Mouse (Mus musculus) spleen, postnatal 4 days (tissue): ENCODE data around the gene Nt5c3b.

Source experiments
- DNase-seq, 2 experiments: peaks; one replicate each; pipeline ENCODE4 v3.0.0; 2022; ENCODE audit warnings: low spot score in 2 of 2

Gene Nt5c3b

GRCm38 (mm10) chr11:100379311-100379710, 62.3 kb downstream of the Nt5c3b start:
- no peak for DNase-seq

- DNase-seq, result no peak
Observed at GRCm38 (mm10) chr11:100378446-100378845, 63.2 kb downstream of the Nt5c3b start.

- DNase-seq, result no peak
Observed at GRCm38 (mm10) chr11:100377989-100378388, 63.6 kb downstream of the Nt5c3b start.

- peak in 1 of 2 experiments; percentile 12 for DNase-seq
Observed at GRCm38 (mm10) chr11:100376746-100377389, 64.7 kb downstream of the Nt5c3b start.

GRCm38 (mm10) chr11:100376005-100376404, 65.6 kb downstream of the Nt5c3b start:
- no peak for DNase-seq

GRCm38 (mm10) chr11:100375127-100375526, 66.5 kb downstream of the Nt5c3b start:
- no peak for DNase-seq
